Mouse (Mus musculus) kidney, adult 10 weeks (tissue): ENCODE data around the gene Golga3. TPM values are rescaled to one million over a fixed set of nuclear protein-coding genes. Genes with fewer than 3 reads are reported as not detected.

Source experiments
- polyA plus RNA-seq: library from polyadenylated mRNA; stranded (reverse); fragments of 350-450 nt; fragmentation: Illumina TruSeq; extraction: RNeasy Lipid Tissue Mini Kit (QIAGEN cat#74804); gene quantifications from one replicate; pipeline ENCODE4 v1.2.3, GENCODE M21; 2014; ENCODE audit warnings: low read depth, low replicate concordance

The Golga3 gene
- polyA plus RNA-seq: 11.1 TPM

GRCm38 (mm10) chr5:110176362-110177020 is at the start of gene Golga3:
Gene Golga3 (plus strand): TSS chr5:110176701.

DNA sequence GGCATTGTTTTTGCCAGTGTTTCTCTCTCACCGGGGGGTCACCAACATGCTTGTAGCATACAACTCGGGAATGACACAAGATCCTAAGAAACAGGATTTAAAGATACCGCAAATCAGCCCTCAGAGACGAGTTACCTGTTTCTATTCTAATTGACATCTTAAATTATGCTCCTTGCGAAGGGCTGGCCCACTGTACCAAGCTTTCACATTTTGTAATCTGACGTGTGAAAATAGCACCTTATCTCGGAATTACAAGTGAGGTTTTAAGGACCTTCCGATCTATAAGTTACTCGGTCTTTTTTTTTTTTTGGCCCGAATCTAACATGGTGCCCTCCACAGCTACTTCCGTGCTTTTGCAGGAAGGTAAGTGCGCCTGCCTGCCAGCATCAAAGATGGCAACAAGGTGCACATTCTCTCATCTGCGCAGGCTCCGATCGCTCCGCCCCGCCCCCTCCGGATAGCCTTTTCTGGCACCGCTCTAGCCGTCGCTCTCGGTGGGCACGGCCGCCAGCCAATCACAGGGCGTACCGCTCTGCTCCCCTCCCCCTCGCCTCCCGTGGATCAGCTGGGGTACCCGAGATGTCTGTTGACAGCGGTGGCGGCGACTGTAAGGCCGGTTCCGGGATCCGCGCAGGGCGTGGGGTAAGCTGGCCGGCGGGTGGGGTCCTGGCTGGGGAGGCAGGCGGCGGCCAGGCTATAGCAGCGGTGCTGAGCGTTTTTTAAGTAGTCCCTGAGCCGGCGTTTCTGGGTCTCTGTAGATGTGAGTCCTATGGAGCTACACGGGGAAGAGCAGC is 41.0 kb upstream of the Golga3 start, which contains the start of gene Chfr:
Gene Chfr (plus strand): TSS at position 550 of the 794 bp plus-strand sequence.

DNA sequence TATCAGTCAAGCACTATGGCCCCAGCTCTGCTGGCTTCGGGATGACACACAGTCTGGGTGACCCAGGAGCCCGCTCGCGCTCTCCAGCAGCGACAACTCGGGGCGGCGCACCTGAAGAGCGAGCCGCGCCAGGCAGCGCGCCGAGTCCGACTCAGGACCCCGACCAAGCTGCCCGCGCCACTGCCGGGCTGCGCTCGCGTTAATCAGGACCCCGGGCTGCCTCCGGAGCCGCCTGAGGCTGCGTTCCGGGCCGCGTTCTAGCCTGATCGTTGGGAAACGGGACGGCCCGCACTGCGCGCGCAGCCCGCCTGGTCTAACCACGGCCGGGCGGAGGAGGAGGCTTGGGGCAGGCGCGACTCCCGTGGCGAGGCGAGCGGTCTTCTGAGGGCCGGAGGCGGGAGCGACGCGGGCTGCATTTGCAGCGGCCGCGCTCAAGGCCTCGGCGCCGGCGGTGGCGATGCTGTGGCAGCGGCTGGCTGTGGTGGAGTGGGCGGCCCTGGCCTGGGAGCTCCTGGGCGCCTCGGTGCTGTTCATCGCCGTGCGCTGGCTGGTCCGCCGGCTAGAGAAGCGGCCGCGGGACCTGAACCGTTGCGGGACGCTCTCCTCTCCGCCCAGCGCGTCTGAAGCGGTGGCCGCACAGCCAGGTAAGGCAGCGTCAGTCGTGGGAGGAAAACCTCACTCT is 54.4 kb downstream of the Golga3 start, which contains the start of gene Ankle2:
Gene Ankle2 (plus strand): TSS at position 225 of the 682 bp plus-strand sequence.

GRCm38 (mm10) chr5:110269141-110270101 is 92.9 kb downstream of the Golga3 start, which contains the start of gene Pgam5:
Gene Pgam5 (minus strand): TSS chr5:110269913.

Other genes starting within 250 kb of the Golga3 start
- gene Zfp932, start 180.2 kb upstream of the Golga3 start, polyA plus RNA-seq: 78.2 TPM
- gene Gm17655, start 104.2 kb upstream of the Golga3 start, polyA plus RNA-seq: 16.5 TPM
- gene Gm35315, start 82.3 kb upstream of the Golga3 start, polyA plus RNA-seq: 2.5 TPM
- gene Plcxd1, start 76.7 kb upstream of the Golga3 start, polyA plus RNA-seq: not detected
- gene Gtpbp6, start 68.5 kb upstream of the Golga3 start, polyA plus RNA-seq: not detected
- 10.7 TPM for gene Zfp605, start 66.6 kb upstream of the Golga3 start, polyA plus RNA-seq
- gene Chfr, start 40.9 kb upstream of the Golga3 start, polyA plus RNA-seq: 20.3 TPM
- 41.3 TPM for gene Ankle2, start 54.3 kb downstream of the Golga3 start, polyA plus RNA-seq
- 23.3 TPM for gene Pgam5, start 93.2 kb downstream of the Golga3 start, polyA plus RNA-seq
- gene Pxmp2, start 109.5 kb downstream of the Golga3 start, polyA plus RNA-seq: 74.9 TPM
- gene Pole, start 109.6 kb downstream of the Golga3 start, polyA plus RNA-seq: 1.6 TPM
- gene P2rx2, start 166.5 kb downstream of the Golga3 start, polyA plus RNA-seq: not detected
- gene Lrcol1, start 168.0 kb downstream of the Golga3 start, polyA plus RNA-seq: not detected